Mouse (Mus musculus) heart, postnatal 0 days (tissue): Measurements from ENCODE around the gene Hbb-bh1. TPM values are rescaled to one million over a fixed set of nuclear protein-coding genes. Genes with fewer than 3 reads are reported as not detected.

ENCODE experiments used
- ATAC-seq: fragments of 200-750 bp; cut with Nextera tagmentation; 2 replicates; pipeline ENCODE4 v1.8.0; 2017; ENCODE audit warnings: low read depth, moderate number of reproducible peaks, moderate library complexity; ENCODE audit not compliant: insufficient read depth
- DNase-seq: peaks from one replicate; pipeline ENCODE4 v3.0.0-alpha.2; 2016; ENCODE audit warnings: low spot score
- H3K27ac ChIP-seq: fragments of 300-500 bp; sonication (generic); 2 replicates; pipeline ENCODE4 v1.5.1; 2014; ENCODE audit warnings: low read depth, mild to moderate bottlenecking
- H3K27me3 ChIP-seq: fragments of 300-500 bp; sonication (generic); 2 replicates; pipeline ENCODE4 v1.6.1; 2014; ENCODE audit warnings: low read length, mixed read lengths; ENCODE audit not compliant: control insufficient read depth, insufficient read depth
- H3K36me3 ChIP-seq: fragments of 300-500 bp; sonication (generic); replicated peaks from 2 replicates; pipeline ENCODE4 v1.6.1; 2014; ENCODE audit warnings: low read length, mixed read lengths; ENCODE audit not compliant: control insufficient read depth, insufficient read depth
- H3K4me1 ChIP-seq: fragments of 300-500 bp; sonication (generic); 2 replicates; pipeline ENCODE4 v1.6.1; 2014; ENCODE audit warnings: antibody characterized with exemption; ENCODE audit not compliant: control insufficient read depth, insufficient read depth
- H3K4me2 ChIP-seq: fragments of 300-500 bp; sonication (generic); 2 replicates; pipeline ENCODE4 v1.6.1; 2014; ENCODE audit warnings: low read depth, mild to moderate bottlenecking, low read length, moderate library complexity
- H3K4me3 ChIP-seq: fragments of 300-500 bp; sonication (generic); 2 replicates; pipeline ENCODE4 v1.5.1; 2014; ENCODE audit warnings: low read depth, low read length
- H3K9ac ChIP-seq: fragments of 300-500 bp; sonication (generic); replicated peaks from 2 replicates; pipeline ENCODE4 v1.6.1; 2014; ENCODE audit warnings: low read depth, low read length, mixed read lengths
- H3K9me3 ChIP-seq: fragments of 300-500 bp; sonication (generic); replicated peaks from 2 replicates; pipeline ENCODE4 v1.6.1; 2016; ENCODE audit warnings: low read length; ENCODE audit not compliant: control insufficient read depth
- CTCF ChIP-seq: IDR thresholded peaks from 2 replicates; pipeline ENCODE4 v1.5.1; 2016; ENCODE audit warnings: antibody characterized with exemption, control low read depth, low read depth
- EP300 ChIP-seq: IDR thresholded peaks from 2 replicates; pipeline ENCODE4 v1.6.1; 2016; ENCODE audit warnings: antibody characterized with exemption, low read depth
- WGBS: fragments of 180-500 bp; shearing (Covaris S2); extraction: QIAGEN DNeasy Blood & Tissue Kit; methylation state at CpG from one replicate; pipeline ENCODE4 v1.1.7; 2014; 5-methylcytosine and 5-hydroxymethylcytosine counted together
- polyA plus RNA-seq: library from polyadenylated mRNA; unstranded; fragments of >200 nt; fragmentation: Nextera tagmentation; extraction: Ambion mirVana; gene quantifications from 2 replicates; pipeline ENCODE4 v1.2.1, GENCODE M21; 2015
- total RNA-seq: library from RNA; depleted of rRNA; stranded (reverse); fragments of >200 nt; gene quantifications from 2 replicates; pipeline ENCODE4 v1.2.3, GENCODE M21; 2014; ENCODE audit warnings: low replicate concordance; rRNA removed

Hbb-bh1 gene
- total and polyA plus RNA-seq, 2 experiments from 2014 or later, result not detected

DNA sequence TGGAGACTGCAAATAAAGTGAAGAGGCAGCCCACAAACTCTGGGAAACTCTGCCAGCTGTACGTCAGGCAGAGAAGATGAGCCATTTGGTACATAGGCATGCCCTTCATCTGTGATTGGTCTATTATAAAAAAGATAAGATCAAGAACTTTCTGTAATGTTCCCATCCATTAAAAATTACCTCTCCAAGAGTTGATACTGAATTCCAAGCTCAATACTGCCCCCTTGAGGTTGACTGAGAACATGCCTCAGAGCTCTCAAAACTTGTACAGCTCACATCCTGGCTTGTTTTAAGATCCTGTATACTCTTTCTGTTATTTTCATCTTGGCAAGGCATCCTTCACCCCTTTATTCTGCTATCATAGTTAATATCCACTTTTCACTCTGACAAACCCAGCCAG, 36.1 kb downstream of the Hbb-bh1 start:
- Histone ChIP-seq H3K27me3 (no peaks in the 10 kb centered on the region), H3K4me1 (no peaks in the 10 kb centered on the region), H3K4me2 (no peak overlapping the region), H3K9ac (no peak overlapping the region), H3K9me3 (no peaks in the 10 kb centered on the region), H3K36me3 (no peaks in the 10 kb centered on the region), H3K27ac (no peak overlapping the region), H3K4me3 (no peak overlapping the region)
- WGBS, result 44% methylated on average over 1 of the region's 1 CpGs
- DNase-seq, result peak; percentile 12
- ATAC-seq, result no peak
- TF ChIP-seq EP300, result no peak
- peak; percentile 53 for TF ChIP-seq CTCF

- Histone ChIP-seq H3K36me3 (no peaks in the 10 kb centered on the region), H3K9ac (no peak overlapping the region), H3K27me3 (no peaks in the 10 kb centered on the region), H3K9me3 (no peaks in the 10 kb centered on the region), H3K27ac (no peak overlapping the region), H3K4me2 (no peak overlapping the region), H3K4me3 (no peak overlapping the region), H3K4me1 (no peaks in the 10 kb centered on the region)
- 21% methylated on average over 4 of the region's 4 CpGs for WGBS
- ATAC-seq (no peak), DNase-seq (no peak)
- TF ChIP-seq EP300, result no peak
- no peak for TF ChIP-seq CTCF
These were observed 50.1 kb downstream of the Hbb-bh1 start for GRCm38 (mm10) chr7:103792669-103793388.

DNA sequence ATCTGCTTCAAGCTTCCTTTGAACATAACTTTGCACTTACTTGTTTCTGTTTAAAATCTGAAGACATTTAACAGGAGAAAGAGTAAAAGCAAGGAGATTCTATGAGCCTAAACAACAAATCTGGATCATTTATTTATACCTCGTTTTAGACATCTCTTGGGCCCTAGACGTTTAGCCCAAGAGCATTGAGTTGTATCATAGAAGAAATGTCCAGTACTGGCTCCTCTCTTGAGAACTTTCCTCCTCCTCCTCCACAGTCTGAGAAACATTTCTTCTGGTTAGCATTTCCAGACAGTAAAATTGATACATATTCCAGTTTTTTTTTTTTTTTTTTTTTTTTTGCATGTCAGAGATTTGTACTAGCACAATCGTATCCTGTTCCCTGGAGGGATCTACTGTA, 51.2 kb downstream of the Hbb-bh1 start, which contains the start of gene Olfr67:
TSS of gene Olfr67 (minus strand) at position 101 of the 400 bp plus-strand sequence.
- Histone ChIP-seq H3K27ac (no peak within 1 kb of the TSS), H3K4me1 (no peaks in the 10 kb centered on the region), H3K9me3 (no peaks in the 10 kb centered on the region), H3K4me2 (no peak within 1 kb of the TSS), H3K27me3 (no peaks in the 10 kb centered on the region), H3K36me3 (no peaks in the 10 kb centered on the region), H3K4me3 (no peak within 1 kb of the TSS), H3K9ac (no peak within 1 kb of the TSS)
- TF ChIP-seq EP300, result no peak
- TF ChIP-seq CTCF, result no peak
- no peak for ATAC-seq
- DNase-seq, result no peak
- 50% methylated on average over 3 of the region's 3 CpGs for WGBS

Other genes with a start within 250 kb of the Hbb-bh1 start
Only the 30 nearest of the 32 such genes appear.
- gene Olfr620, start 230.6 kb downstream of the Hbb-bh1 start, total RNA-seq, result not detected in 2 replicates
- not detected in 2 replicates for gene Olfr620, start 230.6 kb downstream of the Hbb-bh1 start, polyA plus RNA-seq
- not detected in 2 replicates for gene Olfr622, start 200.5 kb downstream of the Hbb-bh1 start, total RNA-seq
- gene Olfr622, start 200.5 kb downstream of the Hbb-bh1 start, polyA plus RNA-seq, result not detected in 2 replicates
- not detected in 2 replicates for gene Olfr623, start 179.5 kb downstream of the Hbb-bh1 start, total RNA-seq
- not detected in 2 replicates for gene Olfr623, start 179.5 kb downstream of the Hbb-bh1 start, polyA plus RNA-seq
- not detected in 2 replicates for gene Olfr624, start 172.0 kb downstream of the Hbb-bh1 start, total RNA-seq
- 0.03 TPM in 1 of 2 replicates, not detected in the other for gene Olfr624, start 172.0 kb downstream of the Hbb-bh1 start, polyA plus RNA-seq
- gene Olfr625-ps1, start 160.4 kb downstream of the Hbb-bh1 start, total RNA-seq, result not detected in 2 replicates
- gene Olfr625-ps1, start 160.4 kb downstream of the Hbb-bh1 start, polyA plus RNA-seq, result not detected in 2 replicates
- gene Olfr243, start 128.5 kb downstream of the Hbb-bh1 start, total RNA-seq, result not detected in 2 replicates
- gene Olfr243, start 128.5 kb downstream of the Hbb-bh1 start, polyA plus RNA-seq, result not detected in 2 replicates
- not detected in 2 replicates for gene Olfr628, start 112.8 kb downstream of the Hbb-bh1 start, total RNA-seq
- not detected in 2 replicates for gene Olfr628, start 112.8 kb downstream of the Hbb-bh1 start, polyA plus RNA-seq
- not detected in 2 replicates for gene Olfr629, start 98.2 kb downstream of the Hbb-bh1 start, total RNA-seq
- gene Olfr629, start 98.2 kb downstream of the Hbb-bh1 start, polyA plus RNA-seq, result not detected in 2 replicates
- not detected in 2 replicates for gene Olfr630, start 85.8 kb downstream of the Hbb-bh1 start, total RNA-seq
- gene Olfr630, start 85.8 kb downstream of the Hbb-bh1 start, polyA plus RNA-seq, result not detected in 2 replicates
- not detected in 2 replicates for gene Olfr69, start 71.6 kb downstream of the Hbb-bh1 start, total RNA-seq
- gene Olfr69, start 71.6 kb downstream of the Hbb-bh1 start, polyA plus RNA-seq, result not detected in 2 replicates
- gene Olfr68, start 63.5 kb downstream of the Hbb-bh1 start, total RNA-seq, result not detected in 2 replicates
- not detected in 2 replicates for gene Olfr68, start 63.5 kb downstream of the Hbb-bh1 start, polyA plus RNA-seq
- not detected in 2 replicates for gene Olfr67, start 51.3 kb downstream of the Hbb-bh1 start, total RNA-seq
- not detected in 2 replicates for gene Olfr67, start 51.3 kb downstream of the Hbb-bh1 start, polyA plus RNA-seq
- 716 and 1,401 TPM in 2 replicates for gene Hbb-bt, start 29.2 kb downstream of the Hbb-bh1 start, total RNA-seq
- gene Hbb-bt, start 29.2 kb downstream of the Hbb-bh1 start, polyA plus RNA-seq, result 772 and 1,221 TPM in 2 replicates
- 5,431 and 6,330 TPM in 2 replicates for gene Hbb-bs, start 15.1 kb downstream of the Hbb-bh1 start, total RNA-seq
- gene Hbb-bs, start 15.1 kb downstream of the Hbb-bh1 start, polyA plus RNA-seq, result 3,638 and 5,614 TPM in 2 replicates
- not detected in 2 replicates for gene Hbb-bh2, start 2.6 kb downstream of the Hbb-bh1 start, total RNA-seq
- not detected in 2 replicates for gene Hbb-bh2, start 2.6 kb downstream of the Hbb-bh1 start, polyA plus RNA-seq
- gene Hbb-y, start 10.1 kb upstream of the Hbb-bh1 start, total RNA-seq, result 0.80 TPM in 1 of 2 replicates, not detected in the other
- 2.2 and 2.7 TPM in 2 replicates for gene Hbb-y, start 10.1 kb upstream of the Hbb-bh1 start, polyA plus RNA-seq
- not detected in 2 replicates for gene Olfr66, start 43.1 kb upstream of the Hbb-bh1 start, total RNA-seq
- gene Olfr66, start 43.1 kb upstream of the Hbb-bh1 start, polyA plus RNA-seq, result not detected in 2 replicates
- gene Olfr64, start 51.3 kb upstream of the Hbb-bh1 start, total RNA-seq, result not detected in 2 replicates
- gene Olfr64, start 51.3 kb upstream of the Hbb-bh1 start, polyA plus RNA-seq, result not detected in 2 replicates
- not detected in 2 replicates for gene Olfr65, start 60.3 kb upstream of the Hbb-bh1 start, total RNA-seq
- not detected in 2 replicates for gene Olfr65, start 60.3 kb upstream of the Hbb-bh1 start, polyA plus RNA-seq
- not detected in 2 replicates for gene Olfr631, start 85.7 kb upstream of the Hbb-bh1 start, total RNA-seq
- gene Olfr631, start 85.7 kb upstream of the Hbb-bh1 start, polyA plus RNA-seq, result not detected in 2 replicates
- gene Olfr632, start 91.2 kb upstream of the Hbb-bh1 start, total RNA-seq, result not detected in 2 replicates
- gene Olfr632, start 91.2 kb upstream of the Hbb-bh1 start, polyA plus RNA-seq, result not detected in 2 replicates
- not detected in 2 replicates for gene Olfr633, start 101.3 kb upstream of the Hbb-bh1 start, total RNA-seq
- not detected in 2 replicates for gene Olfr633, start 101.3 kb upstream of the Hbb-bh1 start, polyA plus RNA-seq
- not detected in 2 replicates for gene Olfr635, start 128.0 kb upstream of the Hbb-bh1 start, total RNA-seq
- gene Olfr635, start 128.0 kb upstream of the Hbb-bh1 start, polyA plus RNA-seq, result not detected in 2 replicates
- not detected in 2 replicates for gene Olfr638, start 155.6 kb upstream of the Hbb-bh1 start, total RNA-seq
- not detected in 2 replicates for gene Olfr638, start 155.6 kb upstream of the Hbb-bh1 start, polyA plus RNA-seq
- gene Olfr639, start 174.1 kb upstream of the Hbb-bh1 start, total RNA-seq, result not detected in 2 replicates
- gene Olfr639, start 174.1 kb upstream of the Hbb-bh1 start, polyA plus RNA-seq, result not detected in 2 replicates
- gene Olfr640, start 182.4 kb upstream of the Hbb-bh1 start, total RNA-seq, result not detected in 2 replicates
- not detected in 2 replicates for gene Olfr640, start 182.4 kb upstream of the Hbb-bh1 start, polyA plus RNA-seq
- gene Olfr641, start 192.3 kb upstream of the Hbb-bh1 start, total RNA-seq, result not detected in 2 replicates
- not detected in 2 replicates for gene Olfr641, start 192.3 kb upstream of the Hbb-bh1 start, polyA plus RNA-seq
- not detected in 2 replicates for gene Olfr642, start 209.5 kb upstream of the Hbb-bh1 start, total RNA-seq
- not detected in 2 replicates for gene Olfr642, start 209.5 kb upstream of the Hbb-bh1 start, polyA plus RNA-seq
- gene 4930516K23Rik, start 218.3 kb upstream of the Hbb-bh1 start, total RNA-seq, result not detected in 2 replicates
- not detected in 2 replicates for gene 4930516K23Rik, start 218.3 kb upstream of the Hbb-bh1 start, polyA plus RNA-seq
- not detected in 2 replicates for gene Olfr644, start 228.7 kb upstream of the Hbb-bh1 start, total RNA-seq
- gene Olfr644, start 228.7 kb upstream of the Hbb-bh1 start, polyA plus RNA-seq, result not detected in 2 replicates